Mouse (Mus musculus) CH12.LX (cell line): ENCODE results near the gene Rbms1. TPM values are rescaled to one million over a fixed set of nuclear protein-coding genes. Genes with fewer than 3 reads are reported as not detected.

ENCODE experiments used
- DNase-seq: peaks from one replicate; pipeline ENCODE4 v3.0.0-alpha.2; 2013; ENCODE audit errors: extremely low read depth
- H3K27ac ChIP-seq: 2 replicates; pipeline ENCODE4 v1.5.1; 2012; ENCODE audit warnings: low read depth, mild to moderate bottlenecking, control low read depth, moderate library complexity; ENCODE audit not compliant: insufficient read depth
- H3K27me3 ChIP-seq: replicated peaks from 2 replicates; pipeline ENCODE3; 2012; ENCODE audit warnings: inconsistent platforms
- H3K36me3 ChIP-seq, 2 experiments: replicated peaks in 1 of 2; 2 replicates each; pipeline versions ENCODE3 to v1.6.1; 2012; ENCODE audit warnings: inconsistent platforms in 1 of 2, low read length in 1 of 2, mild to moderate bottlenecking in 1 of 2, mixed read lengths in 1 of 2, moderate library complexity in 1 of 2; ENCODE audit not compliant: control insufficient read depth in 1 of 2, insufficient read depth in 1 of 2
- H3K4me1 ChIP-seq, 2 experiments: 2 replicates each; pipeline ENCODE4 v1.6.1; 2012; ENCODE audit warnings: inconsistent platforms in 1 of 2, moderate library complexity in 1 of 2; ENCODE audit not compliant: insufficient read depth in 2 of 2, control insufficient read depth in 1 of 2
- H3K4me2 ChIP-seq: 2 replicates; pipeline ENCODE4 v1.6.1; 2012; ENCODE audit warnings: low read depth, mild to moderate bottlenecking, control low read depth; ENCODE audit not compliant: poor library complexity, insufficient read depth, severe bottlenecking
- H3K4me3 ChIP-seq, 3 experiments: fragments of 150-350 bp in 1 of 3; sonication (generic) in 1 of 3; replicated peaks in 1 of 3; 2 replicates each; pipeline versions ENCODE3 to v1.5.1; 2011 to 2012; ENCODE audit warnings: low read depth in 2 of 3, low read length in 2 of 3, mild to moderate bottlenecking in 2 of 3, moderate library complexity in 2 of 3, control low read depth in 1 of 3, improper control_type of control experiment in 1 of 3, inconsistent platforms in 1 of 3, mixed read lengths in 1 of 3; ENCODE audit not compliant: poor library complexity in 1 of 3
- H3K79me2 ChIP-seq: replicated peaks from 2 replicates; pipeline ENCODE4 v1.6.1; 2012; ENCODE audit warnings: mild to moderate bottlenecking, moderate library complexity; ENCODE audit not compliant: control insufficient read depth, poor library complexity, insufficient read depth, severe bottlenecking; ENCODE audit errors: extremely low read depth
- H3K9ac ChIP-seq: 2 replicates; pipeline ENCODE4 v1.6.1; 2012; ENCODE audit warnings: low read depth, mild to moderate bottlenecking, control low read depth, moderate library complexity; ENCODE audit not compliant: insufficient read depth
- H3K9me3 ChIP-seq: replicated peaks from 2 replicates; pipeline ENCODE3; 2012; ENCODE audit warnings: low read length, inconsistent platforms, mixed read lengths
- BHLHE40 ChIP-seq: IDR thresholded peaks from 2 replicates; pipeline ENCODE4 v1.6.1; 2011; ENCODE audit warnings: mild to moderate bottlenecking, low read depth, low read length, improper control_type of control experiment
- CHD1 ChIP-seq: IDR thresholded peaks from 2 replicates; pipeline ENCODE4 v1.6.1; 2012; ENCODE audit warnings: low read depth, low read length, improper control_type of control experiment, inconsistent platforms
- ELF1 ChIP-seq: IDR thresholded peaks from 2 replicates; pipeline ENCODE4 v1.6.1; 2014; ENCODE audit warnings: low read depth, mild to moderate bottlenecking, inconsistent platforms, low read length, improper control_type of control experiment
- EP300 ChIP-seq: IDR thresholded peaks from 2 replicates; pipeline ENCODE4 v1.6.1; 2011; ENCODE audit warnings: low read length, improper control_type of control experiment
- JUN ChIP-seq: IDR thresholded peaks from 2 replicates; pipeline ENCODE4 v1.6.1; 2011; ENCODE audit warnings: low read depth, mild to moderate bottlenecking, low read length, improper control_type of control experiment, moderate library complexity; ENCODE audit not compliant: insufficient read depth
- MAFK ChIP-seq: IDR thresholded peaks from 2 replicates; pipeline ENCODE4 v1.6.1; 2011; ENCODE audit warnings: low read length, improper control_type of control experiment; ENCODE audit not compliant: insufficient replicate concordance
- MEF2A ChIP-seq: IDR thresholded peaks from 2 replicates; pipeline ENCODE4 v1.6.1; 2014; ENCODE audit warnings: low read depth, mild to moderate bottlenecking, inconsistent platforms, low read length, improper control_type of control experiment, borderline replicate concordance
- MXI1 ChIP-seq: IDR thresholded peaks from 2 replicates; pipeline ENCODE4 v1.6.1; 2011; ENCODE audit warnings: mild to moderate bottlenecking, low read depth, low read length, improper control_type of control experiment
- MYC ChIP-seq: IDR thresholded peaks from 2 replicates; pipeline ENCODE4 v1.6.1; 2011; ENCODE audit warnings: low read depth, mild to moderate bottlenecking, improper control_type of control experiment, low read length
- PAX5 ChIP-seq: IDR thresholded peaks from 2 replicates; pipeline ENCODE4 v1.6.1; 2012; ENCODE audit warnings: low read length, inconsistent platforms, mixed read lengths
- RCOR1 ChIP-seq: conservative IDR thresholded peaks from 2 replicates; pipeline ENCODE4 v1.6.1; 2012; ENCODE audit warnings: low read depth, mild to moderate bottlenecking, inconsistent platforms, low read length, improper control_type of control experiment
- SIN3A ChIP-seq: IDR thresholded peaks from 2 replicates; pipeline ENCODE4 v1.6.1; 2012; ENCODE audit warnings: low read length, improper control_type of control experiment, inconsistent platforms
- TBP ChIP-seq: conservative IDR thresholded peaks from 2 replicates; pipeline ENCODE4 v1.6.1; 2011; ENCODE audit warnings: low read depth, low read length, improper control_type of control experiment
- USF1 ChIP-seq: IDR thresholded peaks from 2 replicates; pipeline ENCODE4 v1.6.1; 2014; ENCODE audit warnings: low read depth, mild to moderate bottlenecking, inconsistent platforms, low read length, improper control_type of control experiment
- ZNF384 ChIP-seq: IDR thresholded peaks from 2 replicates; pipeline ENCODE4 v1.6.1; 2012; ENCODE audit warnings: low read depth, low read length, improper control_type of control experiment, inconsistent platforms
- dilution Hi-C: fragments of 300-500 bp; cut with MboI; formaldehyde crosslinking; loops from 2 replicates; pipeline ENCODE4 v1.14.3; 2020; ENCODE audit warnings: low sequenced_read_pairs; ENCODE audit not compliant: extremely low pct_unique_long_range_greater_than_20kb, extremely low pct_ligation_motif_present
- in situ Hi-C: fragments of 300-500 bp; cut with MboI; formaldehyde crosslinking; loops from 3 replicates; pipeline ENCODE4 v1.14.3; 2019; ENCODE audit warnings: low sequenced_read_pairs, low pct_ligation_motif_present, low pct_unique_long_range_greater_than_20kb, mixed read lengths
- polyA plus RNA-seq: library from polyadenylated mRNA; unstranded; fragments of >175 nt; gene quantifications from 2 replicates; pipeline ENCODE4 v1.2.1, GENCODE M21; 2012; ENCODE audit warnings: low read depth; ENCODE audit not compliant: insufficient read length
- total RNA-seq, 2 experiments: library from RNA; depleted of rRNA; stranded (reverse); fragments of 300-350 nt in 1 of 2; fragments of >200 nt in 1 of 2; gene quantifications; 2 replicates each; pipeline ENCODE4 v1.2.3; 2012 to 2014

The Rbms1 gene
- total and polyA plus RNA-seq, 3 experiments: 10.6 to 33.9 (median 12.6) TPM

GRCm38 (mm10) chr2:60879966-60880788 is 82.8 kb downstream of the Rbms1 start:
- no peak for TF ChIP-seq PAX5
- TF ChIP-seq MAFK: no peak
- TF ChIP-seq CHD1: 0 out of 2 replicates have a peak, but pooled peaks have one; percentile 46
- TF ChIP-seq TBP: 0 out of 2 replicates have a peak, but pooled peaks have one; percentile 40
- TF ChIP-seq EP300: peak; percentile 22; the same call in 1 of the 2 replicates
- no peak for TF ChIP-seq ELF1
- TF ChIP-seq USF1: no peak
- TF ChIP-seq ZNF384: peak; percentile 93
- TF ChIP-seq JUN: no peak
- TF ChIP-seq BHLHE40: no peak
- 0 out of 2 replicates have a peak, but pooled peaks have one; percentile 19 for TF ChIP-seq MXI1
- no peak for TF ChIP-seq MYC
- no peak for TF ChIP-seq SIN3A
- TF ChIP-seq RCOR1: no peak
- Histone ChIP-seq H3K9ac (peak overlapping the region; percentile 36), H3K9me3 (no peaks in the 10 kb centered on the region), H3K36me3 (peaks cover 0 to 5% of the 10 kb centered on the region in 2 experiments), H3K27me3 (no peaks in the 10 kb centered on the region), H3K79me2 (0 out of 2 replicates have a peak, but pooled peaks cover 4% of the 10 kb centered on the region), H3K4me1 (peaks cover 12 to 64% of the 10 kb centered on the region in 2 experiments), H3K4me3 (peak overlapping the region; percentile 76 to 81 (median 77)), H3K27ac (no peak overlapping the region), H3K4me2 (peak overlapping the region; percentile 93)
- in situ Hi-C loops (no loop called here), dilution Hi-C loops (no loop called here)
- no peak for DNase-seq

DNA sequence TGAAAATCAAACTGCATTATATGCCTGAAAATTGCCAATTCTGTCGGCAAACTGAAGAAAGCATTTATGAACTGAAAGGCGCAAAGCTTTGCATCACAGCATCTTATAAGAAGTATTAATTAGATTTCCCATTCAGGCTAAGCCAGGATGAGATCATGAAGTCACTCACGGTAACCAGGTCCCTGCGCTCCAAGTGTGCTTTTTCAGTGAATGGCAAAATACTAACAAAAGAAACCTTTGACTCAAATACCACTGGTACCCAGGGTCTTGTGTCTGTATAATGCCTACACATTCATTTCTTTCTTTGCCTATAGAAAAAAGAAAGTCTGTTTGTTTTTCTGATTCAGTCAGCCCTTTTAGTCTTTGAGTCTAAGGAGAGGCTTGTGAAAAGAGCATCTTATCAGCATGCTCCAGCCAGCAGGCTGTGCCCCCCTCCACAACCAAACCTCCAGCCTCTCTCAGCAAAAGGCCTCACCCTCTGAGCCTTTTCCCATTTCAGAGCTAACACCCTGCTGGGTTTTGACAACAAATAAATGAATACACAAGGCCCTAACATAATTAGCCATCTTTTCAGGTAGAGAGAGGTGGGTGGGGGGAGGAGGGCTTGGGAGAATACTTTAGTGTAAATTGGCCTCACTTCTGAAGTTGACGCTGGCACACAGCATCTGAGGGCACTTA is 83.7 kb downstream of the Rbms1 start:
- no peak overlapping the region for H3K27ac ChIP-seq
- no peak overlapping the region for H3K4me2 ChIP-seq
- H3K4me3 ChIP-seq: no peak overlapping the region

More for the DNA sequence above, 83.7 kb downstream of the Rbms1 start:
- dilution Hi-C loops: no loop called here
- Histone ChIP-seq H3K27me3 (no peaks in the 10 kb centered on the region), H3K9me3 (no peaks in the 10 kb centered on the region), H3K36me3 (peaks cover 0 to 9% of the 10 kb centered on the region in 2 experiments), H3K9ac (no peak overlapping the region)
- in situ Hi-C loops: no loop called here
- TF ChIP-seq MEF2A (no peak), ELF1 (no peak), MYC (no peak)
- TF ChIP-seq, all 38 proteins: peak for 0
- 0 out of 2 replicates have a peak, but pooled peaks cover 4% of the 10 kb centered on the region for H3K79me2 ChIP-seq
- H3K4me1 ChIP-seq: peaks cover 12 to 63% of the 10 kb centered on the region in 2 experiments
- no peak for DNase-seq
